ENCODE assay signal across 8 mouse cellular contexts in genomic region chr1:191026021-191026713, GRCm38 (mm10). TPM values are rescaled to one million over a fixed set of nuclear protein-coding genes. Genes with fewer than 3 reads are reported as not detected.
DNase-seq lines count a peak whose midpoint lies in the region; ATAC-seq lines count a peak whose summit lies in the region.

TSS of gene Flvcr1 (minus strand) at chr1:191026158.

- H3K4me2 ChIP-seq in forebrain, embryonic 14.5 days (ENCODE audit: low read length): peak within 1 kb of the TSS; percentile 98
- H3K4me2 ChIP-seq in neural tube, embryonic 15.5 days: peak within 1 kb of the TSS; percentile 93

- H3K36me3 ChIP-seq in forebrain, embryonic 14.5 days (ENCODE audit: control insufficient read depth, insufficient read depth, low read length): peaks cover 2% of the 10 kb centered on the region; the same call in 1 of the 2 replicates
- H3K36me3 ChIP-seq in neural tube, embryonic 15.5 days: 0 out of 2 replicates have a peak, but pooled peaks cover 6% of the 10 kb centered on the region

- peak within 1 kb of the TSS; percentile 84 for H3K9ac ChIP-seq in forebrain, embryonic 14.5 days (ENCODE audit: low read length)
- peak within 1 kb of the TSS; percentile 90 for H3K9ac ChIP-seq in neural tube, embryonic 15.5 days (replicated peaks)

- peak within 1 kb of the TSS; percentile 94 for H3K27ac ChIP-seq in forebrain, embryonic 14.5 days (ENCODE audit: low read depth, low read length)
- peak within 1 kb of the TSS; percentile 93 for H3K27ac ChIP-seq in neural tube, embryonic 15.5 days (replicated peaks)

- H3K4me3 ChIP-seq in forebrain, embryonic 14.5 days (ENCODE audit: low read depth, low read length): peak within 1 kb of the TSS; percentile 73
- peak within 1 kb of the TSS; percentile 91 for H3K4me3 ChIP-seq in neural tube, embryonic 15.5 days (replicated peaks)

- DNase-seq in ES-CJ7 (ENCODE audit: low read depth, low spot score): peak; percentile 100
- DNase-seq in cerebellum, adult 11 months: peak; percentile 98
- DNase-seq in forebrain, embryonic 14.5 days (ENCODE audit: low spot score): peak; percentile 100
- peak; percentile 97 to 98 for DNase-seq in heart, postnatal 14 days
- DNase-seq in layer of hippocampus, adult 11-12 months (ENCODE audit: low spot score): peak; percentile 99
- peak; percentile 99 to 100 for DNase-seq in lung, adult 18-20 months
- DNase-seq in testis, postnatal 14 days (ENCODE audit: low spot score): peak; percentile 97

- no peaks in the 10 kb centered on the region for H3K9me3 ChIP-seq in forebrain, embryonic 14.5 days (replicated peaks; ENCODE audit: control insufficient read depth, low read length)
- H3K9me3 ChIP-seq in neural tube, embryonic 15.5 days (replicated peaks): no peaks in the 10 kb centered on the region

- H3K4me1 ChIP-seq in forebrain, embryonic 14.5 days (ENCODE audit: control insufficient read depth, insufficient read depth, low read length): peaks cover 13% of the 10 kb centered on the region
- peaks cover 21% of the 10 kb centered on the region for H3K4me1 ChIP-seq in neural tube, embryonic 15.5 days

- intact Hi-C loops in heart, postnatal 14 days (cut with DNase I): loop anchor here (5.0 kb wide), 1 partner anchor 49 kb away; the partner anchor contains the start of gene Vash2

- peak; percentile 99 for ATAC-seq in forebrain, embryonic 14.5 days
- peak; percentile 99 for ATAC-seq in neural tube, embryonic 15.5 days (ENCODE audit: low FRiP score)

- whole genome bisulfite sequencing in forebrain, embryonic 14.5 days: under 1% methylated on average over 50 of the region's 50 CpGs
- WGBS in neural tube, embryonic 15.5 days: under 1% methylated on average over 50 of the region's 50 CpGs

- no peaks in the 10 kb centered on the region for H3K27me3 ChIP-seq in forebrain, embryonic 14.5 days (replicated peaks; ENCODE audit: control insufficient read depth, insufficient read depth, low read length)
- no peaks in the 10 kb centered on the region for H3K27me3 ChIP-seq in neural tube, embryonic 15.5 days (replicated peaks)

RNA-seq across cellular contexts. Expression of gene Flvcr1, which starts in this region (rescaled TPM):
- 6.0 and 8.4 TPM in 2 replicates for polyA plus RNA-seq in forebrain, embryonic 14.5 days (2014; fragmentation: Nextera tagmentation; extraction: Ambion mirVana)
- 1 to 10 TPM; 6.4 to 7.0 TPM for total RNA-seq in heart, postnatal 14 days (2021)
- polyA plus RNA-seq in neural tube, embryonic 15.5 days (2015; fragmentation: Nextera tagmentation; extraction: Ambion mirVana): 7.5 and 8.1 TPM in 2 replicates

Comparison
In these comparisons a context has a peak if more than half of its experiments do, and no peak if none do; other contexts are left out.
1. Peak in every context shown above with its lines: DNase-seq, ATAC-seq, H3K4me3 ChIP-seq and H3K27ac ChIP-seq.